Mouse (Mus musculus): ENCODE data around the gene Spryd7.
"Not testable (repeated sequence)": the region's sequence is repeated elsewhere in the genome, so short reads cannot be mapped to it uniquely, and the experiment has no call there.

The Spryd7 gene

GRCm38 (mm10) chr14:61556289-61557147 lies at the start of gene Spryd7:
Gene Spryd7, minus strand, starts transcription at chr14:61556886.
- peak; percentile 93 for DNase-seq (ENCODE audit: low spot score)

- not testable (repeated sequence) for DNase-seq (ENCODE audit: low spot score)
These were observed 49.4 kb upstream of the Spryd7 start for GRCm38 (mm10) chr14:61606088-61606487.

GRCm38 (mm10) chr14:61604081-61604480 lies 47.4 kb upstream of the Spryd7 start:
- no peak for DNase-seq (ENCODE audit: low spot score)

DNA sequence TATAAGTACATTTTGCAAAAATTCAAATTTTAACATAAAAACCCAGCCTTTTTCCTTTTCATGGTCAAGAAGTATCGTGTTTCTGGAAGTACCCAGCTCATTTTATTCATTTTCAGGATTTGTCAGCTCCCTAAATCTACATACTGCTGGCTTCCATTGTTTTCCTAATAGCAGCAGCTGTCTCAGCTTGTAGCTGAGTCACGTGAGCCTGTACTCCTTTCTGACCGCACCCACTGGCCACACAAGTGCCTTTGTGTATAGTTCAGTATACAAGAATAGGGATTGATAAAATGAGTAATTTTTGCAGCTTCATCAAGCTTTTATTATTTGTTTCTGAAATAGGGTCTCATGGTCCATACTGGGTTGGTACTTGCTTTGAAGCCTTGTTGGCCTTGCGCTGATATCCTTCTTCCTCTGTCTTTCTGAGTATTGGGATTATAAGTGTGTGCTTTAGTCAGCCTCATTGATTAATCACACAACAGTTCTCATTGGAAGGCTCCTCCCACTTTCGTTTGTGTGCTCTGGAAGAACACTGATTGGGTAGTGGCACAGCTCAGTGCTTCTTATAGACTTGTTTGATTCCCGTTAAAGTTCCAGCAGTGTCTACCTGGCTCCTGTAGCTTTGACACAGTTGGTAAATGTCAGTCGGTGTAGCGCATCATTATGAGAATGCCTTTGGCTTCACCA lies 46.5 kb upstream of the Spryd7 start:
- DNase-seq (ENCODE audit: low spot score), result no peak

DNA sequence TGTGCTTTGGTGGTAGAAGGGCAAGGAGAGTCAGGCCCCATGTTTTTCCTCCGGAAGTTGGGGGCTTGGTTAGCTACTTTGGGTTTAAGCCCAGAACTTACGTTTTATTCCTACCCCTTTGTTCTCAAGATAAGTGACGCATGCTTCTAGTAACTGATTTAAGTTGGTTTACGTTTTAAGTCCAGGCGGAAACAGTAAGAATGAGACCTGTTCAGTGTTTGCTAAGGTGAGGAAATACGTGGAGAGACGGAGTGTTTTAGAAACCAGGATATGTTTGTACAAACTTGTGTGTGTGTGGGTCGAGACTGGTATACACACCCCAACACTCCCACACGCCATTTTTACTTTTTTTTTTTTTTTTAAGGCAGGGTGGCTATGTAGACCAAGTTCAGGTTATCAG lies 44.7 kb upstream of the Spryd7 start:
- no peak for DNase-seq (ENCODE audit: low spot score)

GRCm38 (mm10) chr14:61599057-61599806 lies 42.5 kb upstream of the Spryd7 start:
- peak; percentile 85 for DNase-seq (ENCODE audit: low spot score)

DNA sequence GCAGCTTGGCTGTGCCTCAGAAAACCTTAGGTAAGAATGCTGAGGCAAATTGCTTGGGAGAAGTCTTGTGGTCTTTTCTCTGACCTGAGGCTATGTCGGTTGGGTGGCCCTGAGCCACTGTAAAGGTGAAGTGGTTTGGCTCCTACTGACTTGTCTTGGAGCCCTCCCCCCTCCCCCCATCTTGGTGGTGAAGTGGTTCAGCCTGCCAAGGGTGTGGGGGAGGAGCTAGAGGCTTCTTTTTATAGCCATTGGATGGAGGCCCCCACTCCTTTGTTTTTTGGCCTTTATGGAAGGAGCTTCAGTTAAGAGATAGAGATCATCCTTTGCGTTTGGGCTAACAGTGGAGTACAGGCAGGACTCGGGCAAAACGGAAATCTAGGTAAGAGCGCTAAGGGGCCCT lies 41.3 kb upstream of the Spryd7 start, which contains the start of gene Trim13:
Trim13 (plus strand) TSS at position 280 of the 400 bp plus-strand sequence.
- DNase-seq (ENCODE audit: low spot score), result no peak

DNA sequence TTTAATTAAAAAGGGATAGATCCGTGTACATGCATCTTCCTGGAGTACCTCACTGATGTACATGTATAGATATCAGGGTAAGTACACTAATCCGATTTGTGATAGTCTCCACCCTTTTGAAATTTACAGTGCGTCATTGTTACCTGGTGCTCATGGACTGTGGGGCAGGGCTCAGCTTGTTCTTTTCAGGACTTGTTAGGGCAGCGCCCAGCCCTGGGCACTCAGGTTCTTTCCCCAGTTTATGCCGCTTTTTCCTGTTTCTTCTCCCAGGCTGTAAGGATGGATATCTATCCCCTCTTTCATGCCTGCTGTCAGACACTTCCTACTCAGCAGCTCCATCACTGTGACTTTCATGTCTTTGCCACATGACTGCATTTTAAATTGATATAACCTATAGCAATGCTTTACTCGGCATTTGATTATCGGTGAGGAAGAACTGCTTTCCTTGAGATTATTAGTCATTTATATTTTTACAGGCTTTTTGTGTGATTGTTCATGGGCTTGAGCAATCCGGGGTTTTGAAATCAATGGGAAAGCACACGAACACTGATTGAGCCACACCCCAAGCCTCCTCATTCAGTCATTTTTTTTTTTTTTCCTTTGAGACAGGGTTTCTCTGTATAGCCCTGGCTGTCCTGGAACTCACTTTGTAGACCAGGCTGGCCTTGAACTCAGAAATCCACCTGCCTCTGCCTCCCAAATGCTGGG lies 40.2 kb upstream of the Spryd7 start:
- DNase-seq (ENCODE audit: low spot score), result no peak

- DNase-seq (ENCODE audit: low spot score), result no peak
These were observed 32.8 kb upstream of the Spryd7 start for GRCm38 (mm10) chr14:61589288-61590065.

DNA sequence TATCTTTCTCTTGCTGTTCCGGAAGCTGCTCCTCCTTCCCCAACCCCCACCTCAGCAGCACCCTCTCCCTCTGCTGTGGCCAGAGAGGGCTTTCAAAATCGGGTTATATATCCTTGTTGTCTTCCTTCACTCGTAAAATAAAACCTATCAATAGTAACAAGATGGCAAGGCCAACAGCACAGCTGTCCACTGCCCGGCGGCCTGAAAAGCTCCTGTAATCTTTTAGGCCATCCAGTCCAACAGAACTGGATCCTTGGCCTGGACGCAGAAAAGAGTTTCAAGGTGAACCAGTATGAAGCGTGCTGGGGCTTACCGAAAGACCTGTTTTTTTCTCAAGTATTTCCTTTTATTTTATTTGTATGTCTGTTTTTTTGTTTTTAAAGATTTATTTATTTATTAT lies 19.3 kb upstream of the Spryd7 start:
- DNase-seq (ENCODE audit: low spot score), result no peak

DNA sequence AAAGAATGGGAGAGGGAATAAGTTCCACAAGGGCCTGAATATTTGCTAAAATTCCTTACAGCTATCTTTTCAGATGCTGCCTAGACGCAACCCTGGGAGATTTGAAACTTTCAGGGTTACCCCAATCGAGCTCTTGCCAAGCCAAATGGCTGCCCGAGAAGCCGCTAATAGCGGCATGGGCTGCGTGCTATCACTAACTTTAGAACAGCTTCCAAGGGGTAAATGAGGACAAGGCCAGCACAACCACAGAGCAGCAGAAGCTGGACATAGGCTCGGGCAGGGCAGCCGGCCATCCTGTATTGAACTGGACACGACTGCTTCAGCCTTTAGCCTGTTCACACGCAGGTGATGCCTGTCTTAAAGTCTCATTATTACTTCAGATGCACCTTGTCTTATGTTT lies 18.4 kb upstream of the Spryd7 start:
- DNase-seq (ENCODE audit: low spot score), result no peak

- no peak for DNase-seq (ENCODE audit: low spot score)
These were observed 15.4 kb upstream of the Spryd7 start for GRCm38 (mm10) chr14:61572131-61572530.

GRCm38 (mm10) chr14:61571366-61571765 lies 14.7 kb upstream of the Spryd7 start:
- peak; percentile 81 for DNase-seq (ENCODE audit: low spot score)

DNA sequence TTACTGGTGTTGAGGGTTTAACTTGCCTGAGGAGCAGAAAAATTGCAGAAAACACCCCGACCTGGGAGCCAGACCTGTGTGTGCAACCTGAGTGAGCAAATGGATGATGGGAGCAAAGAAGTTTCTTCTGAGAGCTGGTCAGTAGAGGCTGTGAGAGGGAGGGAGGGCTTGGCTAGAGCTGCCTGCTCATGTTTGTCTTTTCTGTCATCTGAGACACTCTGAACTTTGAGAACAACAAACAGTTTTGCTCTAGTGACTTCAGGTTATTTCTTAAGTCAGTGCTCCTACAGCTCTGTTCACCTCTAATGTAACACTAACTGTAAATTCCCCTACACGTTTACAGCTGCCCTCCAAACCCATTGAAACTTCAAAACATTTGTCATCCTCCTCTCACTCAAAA lies 12.7 kb upstream of the Spryd7 start:
- no peak for DNase-seq (ENCODE audit: low spot score)

DNA sequence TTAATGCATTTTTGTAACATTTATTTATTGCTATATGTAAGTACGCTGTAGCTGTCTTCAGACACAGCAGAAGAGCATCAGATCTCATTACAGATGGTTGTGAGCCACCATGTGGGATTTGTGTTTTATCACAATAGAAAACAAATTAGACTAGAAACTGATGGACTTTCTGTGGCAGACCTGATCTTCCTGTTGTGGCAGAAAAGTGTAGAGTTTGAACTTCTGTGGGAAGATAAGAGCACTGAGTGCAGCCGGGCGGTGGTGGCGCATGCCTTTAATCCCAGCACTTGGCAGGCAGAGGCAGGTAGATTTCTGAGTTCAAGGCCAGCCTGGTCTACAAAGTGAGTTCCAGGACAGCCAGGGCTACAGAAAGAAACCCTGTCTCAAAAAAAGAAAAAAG lies 9.5 kb upstream of the Spryd7 start:
- not testable (repeated sequence) for DNase-seq (ENCODE audit: low spot score)

GRCm38 (mm10) chr14:61559856-61560255 lies 3.2 kb upstream of the Spryd7 start:
- no peak for DNase-seq (ENCODE audit: low spot score)

- no peak for DNase-seq (ENCODE audit: low spot score)
These were observed 2.2 kb upstream of the Spryd7 start for GRCm38 (mm10) chr14:61558901-61559300.

DNA sequence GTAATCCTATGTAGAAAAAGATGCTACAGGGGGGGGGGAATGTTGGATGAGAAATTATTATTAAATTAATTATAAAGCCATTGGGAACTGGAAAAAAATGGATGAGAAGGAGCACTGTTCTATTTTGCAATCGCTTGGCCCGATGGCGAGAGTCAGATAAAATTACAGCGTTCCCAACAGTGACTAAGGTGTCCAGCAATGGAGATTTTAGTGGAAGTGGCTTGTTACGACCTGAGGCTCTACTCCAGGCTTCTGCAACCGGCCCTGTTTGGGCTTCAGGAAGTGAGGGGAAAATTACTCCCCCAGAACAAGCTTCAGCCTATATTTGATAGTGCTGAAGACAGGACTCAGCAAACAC lies 776 bp downstream of the Spryd7 start:
- DNase-seq (ENCODE audit: low spot score), result peak; percentile 6

DNA sequence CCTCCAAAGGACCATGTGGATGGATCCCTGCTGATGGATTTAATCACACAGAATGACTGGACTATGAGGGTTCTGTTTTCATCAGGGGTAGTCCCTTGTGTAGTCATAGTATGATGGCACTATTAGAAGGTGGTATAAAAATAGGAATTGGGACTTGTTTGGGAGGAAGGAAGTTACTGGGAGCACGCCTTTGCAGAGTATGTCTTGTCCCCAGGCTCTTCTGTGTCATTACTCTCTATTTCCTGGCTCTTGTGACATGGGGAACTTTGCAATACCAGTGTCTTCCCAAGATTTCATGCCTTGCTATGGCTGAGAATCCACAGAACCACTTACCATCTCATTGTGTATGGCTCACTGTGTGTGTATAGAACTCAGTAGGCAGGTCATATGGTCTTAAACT lies 8.1 kb downstream of the Spryd7 start:
- DNase-seq (ENCODE audit: low spot score), result no peak

GRCm38 (mm10) chr14:61537772-61538171 lies 18.9 kb downstream of the Spryd7 start:
- not testable (repeated sequence) for DNase-seq (ENCODE audit: low spot score)

- no peak for DNase-seq (ENCODE audit: low spot score)
These were observed 19.9 kb downstream of the Spryd7 start for GRCm38 (mm10) chr14:61536631-61537264.
